Mouse (Mus musculus) neural tube, embryonic 11.5 days (tissue): ENCODE data around the gene Gm14418. TPM values are rescaled to one million over a fixed set of nuclear protein-coding genes. Genes with fewer than 3 reads are reported as not detected.
"Not testable (repeated sequence)": the region's sequence is repeated elsewhere in the genome, so short reads cannot be mapped to it uniquely, and the experiment has no call there.

Source experiments
- ATAC-seq: fragments of 200-750 bp; cut with Nextera tagmentation; 2 replicates; pipeline ENCODE4 v1.8.0; 2017; ENCODE audit warnings: moderate number of reproducible peaks, mild to moderate bottlenecking, moderate TSS enrichment, moderate library complexity; ENCODE audit not compliant: insufficient read depth, low FRiP score, low TSS enrichment
- DNase-seq: peaks from one replicate; pipeline ENCODE4 v3.0.0-alpha.2; 2015; ENCODE audit warnings: low spot score
- H3K27ac ChIP-seq: fragments of 300-500 bp; sonication (generic); 2 replicates; pipeline ENCODE4 v1.5.1; 2014; ENCODE audit warnings: low read depth, mild to moderate bottlenecking, low read length
- H3K27me3 ChIP-seq: fragments of 300-500 bp; sonication (generic); 2 replicates; pipeline ENCODE4 v1.6.1; 2014; ENCODE audit warnings: mild to moderate bottlenecking, low read length, mixed read lengths; ENCODE audit not compliant: control insufficient read depth, insufficient read depth
- H3K36me3 ChIP-seq: fragments of 300-500 bp; sonication (generic); 2 replicates; pipeline ENCODE4 v1.6.1; 2014; ENCODE audit warnings: mild to moderate bottlenecking, low read length, moderate library complexity, mixed read lengths; ENCODE audit not compliant: control insufficient read depth, insufficient read depth
- H3K4me1 ChIP-seq: fragments of 300-500 bp; sonication (generic); 2 replicates; pipeline ENCODE4 v1.6.1; 2014; ENCODE audit warnings: low read length, mixed read lengths; ENCODE audit not compliant: control insufficient read depth, insufficient read depth
- H3K4me2 ChIP-seq: fragments of 300-500 bp; sonication (generic); 2 replicates; pipeline ENCODE4 v1.6.1; 2014; ENCODE audit warnings: low read depth, mild to moderate bottlenecking, moderate library complexity
- H3K4me3 ChIP-seq: fragments of 300-500 bp; sonication (generic); 2 replicates; pipeline ENCODE4 v1.5.1; 2014; ENCODE audit warnings: low read depth, low read length
- H3K9ac ChIP-seq: fragments of 300-500 bp; sonication (generic); 2 replicates; pipeline ENCODE4 v1.6.1; 2014; ENCODE audit warnings: mild to moderate bottlenecking, low read length
- H3K9me3 ChIP-seq: fragments of 300-500 bp; sonication (generic); 2 replicates; pipeline ENCODE4 v1.6.1; 2016; ENCODE audit warnings: low read length; ENCODE audit not compliant: control insufficient read depth
- WGBS: fragments of 180-500 bp; shearing (Covaris S2); extraction: QIAGEN DNeasy Blood & Tissue Kit; methylation state at CpG from one replicate; pipeline ENCODE4 v1.1.7; 2014; 5-methylcytosine and 5-hydroxymethylcytosine counted together
- polyA plus RNA-seq: library from polyadenylated mRNA; unstranded; fragments of >200 nt; fragmentation: Nextera tagmentation; extraction: Ambion mirVana; gene quantifications from 2 replicates; pipeline ENCODE4 v1.2.1, GENCODE M21; 2014

The Gm14418 gene
- polyA plus RNA-seq = 3.9 and 4.7 TPM in 2 replicates

- H3K27ac ChIP-seq, H3K4me2 ChIP-seq, H3K9me3 ChIP-seq, H3K4me3 ChIP-seq, H3K4me1 ChIP-seq, H3K9ac ChIP-seq, H3K27me3 ChIP-seq, H3K36me3 ChIP-seq, ATAC-seq: not testable (repeated sequence)
- peak; percentile 6 for DNase-seq
- WGBS = 52% methylated on average over 6 of the region's 6 CpGs
These were observed at the start of gene Gm14418 for GRCm38 (mm10) chr2:177398096-177398495. Gene Gm14418, minus strand, starts transcription at chr2:177398320.

Other genes starting within 250 kb of the Gm14418 start
- 22.8 and 28.3 TPM in 2 replicates for gene Gm14410, start 191.9 kb downstream of the Gm14418 start, polyA plus RNA-seq
- not detected in 2 replicates for gene Gm14409, start 131.3 kb downstream of the Gm14418 start, polyA plus RNA-seq
- 0.24 and 0.26 TPM in 2 replicates for gene Gm14412, start 74.0 kb downstream of the Gm14418 start, polyA plus RNA-seq
- 8.3 and 10.0 TPM in 2 replicates for gene Zfp970, start 66.4 kb upstream of the Gm14418 start, polyA plus RNA-seq
- 3.5 and 4.2 TPM in 2 replicates for gene Gm14403, start 99.9 kb upstream of the Gm14418 start, polyA plus RNA-seq
- not detected in 2 replicates for gene Gm14406, start 179.9 kb upstream of the Gm14418 start, polyA plus RNA-seq